Mouse (Mus musculus) liver, embryonic 14.5 days (tissue): Measurements from ENCODE around the gene Dock9.

ENCODE experiments used
- CTCF ChIP-seq: IDR thresholded peaks from 2 replicates; pipeline ENCODE4 v1.5.1; 2016; ENCODE audit warnings: antibody characterized with exemption, low read depth, control low read depth
- EP300 ChIP-seq: IDR thresholded peaks from 2 replicates; pipeline ENCODE4 v1.6.1; 2016; ENCODE audit warnings: antibody characterized with exemption, low read depth

- TF ChIP-seq CTCF (peak; percentile 7; the same call in 1 of the 2 replicates), EP300 (no peak)
Measured at GRCm38 (mm10) chr14:121798411-121798799, 768 bp upstream of the Dock9 start.
